Mouse (Mus musculus) layer of hippocampus, adult 11-12 months (tissue): ENCODE results near the gene Sfxn1.

ENCODE experiments used
- DNase-seq: peaks from one replicate; pipeline ENCODE4 v3.0.0; 2022; ENCODE audit warnings: low spot score

Gene Sfxn1

DNA sequence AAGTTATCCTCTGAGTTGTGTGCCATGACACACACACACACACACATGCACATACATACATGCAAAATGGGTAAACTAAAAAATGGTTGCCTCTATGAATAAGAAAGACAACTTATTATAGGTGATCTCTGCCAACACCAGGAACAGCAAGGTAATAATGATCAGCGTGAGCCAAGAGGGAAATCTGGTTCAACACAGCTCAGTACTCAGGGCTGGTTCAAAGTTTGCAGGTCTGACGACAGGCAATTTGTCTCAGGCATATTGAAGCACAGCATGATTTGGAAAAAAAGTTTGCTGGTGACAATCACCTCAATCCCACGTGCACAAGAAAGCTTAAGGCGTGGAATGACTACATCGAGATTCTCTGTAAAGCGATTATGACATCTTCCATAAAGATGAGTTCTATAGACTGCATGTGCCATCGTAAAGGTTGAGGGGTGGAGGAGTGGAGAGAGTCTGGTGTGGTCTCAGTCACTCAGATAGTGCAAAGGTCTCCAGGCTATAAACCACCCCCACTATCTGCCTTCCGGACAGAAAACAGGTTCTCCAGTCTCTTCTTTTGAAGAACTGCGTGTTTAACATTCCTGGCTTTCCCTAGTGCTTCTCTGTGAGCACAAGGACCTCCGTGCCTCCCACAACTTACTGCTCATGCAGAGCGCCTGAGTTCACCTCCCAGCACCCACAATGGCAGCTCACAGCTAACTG lies 6.0 kb downstream of the Sfxn1 start:
- no peak for DNase-seq

DNA sequence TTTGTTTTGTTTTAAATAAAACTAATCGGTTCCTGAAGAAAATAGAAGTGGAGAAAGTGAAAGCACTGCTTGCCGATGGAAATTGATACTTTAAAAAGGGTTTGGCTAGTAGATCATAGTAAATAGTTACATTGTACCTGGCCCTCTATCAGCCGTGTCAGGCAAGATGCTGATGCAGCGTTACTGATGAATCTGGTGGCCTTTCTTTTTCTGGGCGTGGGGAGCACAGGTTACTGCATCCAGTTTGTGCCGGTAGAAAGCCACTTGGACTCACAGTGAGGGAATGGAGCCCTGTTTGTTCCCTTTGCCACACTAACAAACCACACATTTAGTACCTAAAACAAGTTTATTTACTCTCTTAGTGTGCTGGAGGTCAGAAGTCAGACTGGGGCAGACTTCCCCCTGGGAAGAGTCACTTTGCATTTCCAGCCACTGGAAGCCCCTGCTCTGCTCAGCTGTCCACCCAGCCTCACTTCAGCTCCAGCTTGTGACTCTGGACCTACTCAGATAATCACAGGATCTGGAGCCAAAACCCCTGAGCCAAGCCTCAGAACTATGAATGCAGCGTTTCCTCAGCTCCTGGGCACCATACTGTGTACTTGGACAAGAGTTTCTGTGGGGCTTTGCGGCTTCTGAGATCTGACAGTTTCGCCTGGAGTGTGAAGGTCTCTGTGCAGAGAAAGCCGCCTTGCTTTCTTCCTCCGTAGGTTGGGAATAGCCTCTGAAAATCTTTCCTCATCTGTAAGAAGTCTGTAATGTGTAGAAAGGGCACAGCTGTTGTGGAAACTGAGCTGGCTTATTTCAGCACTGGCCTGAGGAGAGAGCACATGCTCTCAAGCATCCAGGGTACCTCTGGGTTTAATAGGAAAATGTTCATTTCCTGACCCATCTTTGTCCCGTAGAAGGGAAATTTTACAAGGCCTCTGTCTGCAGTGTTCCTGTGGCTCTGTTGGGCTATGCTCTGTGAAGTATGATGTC lies 8.4 kb downstream of the Sfxn1 start:
- no peak for DNase-seq

DNA sequence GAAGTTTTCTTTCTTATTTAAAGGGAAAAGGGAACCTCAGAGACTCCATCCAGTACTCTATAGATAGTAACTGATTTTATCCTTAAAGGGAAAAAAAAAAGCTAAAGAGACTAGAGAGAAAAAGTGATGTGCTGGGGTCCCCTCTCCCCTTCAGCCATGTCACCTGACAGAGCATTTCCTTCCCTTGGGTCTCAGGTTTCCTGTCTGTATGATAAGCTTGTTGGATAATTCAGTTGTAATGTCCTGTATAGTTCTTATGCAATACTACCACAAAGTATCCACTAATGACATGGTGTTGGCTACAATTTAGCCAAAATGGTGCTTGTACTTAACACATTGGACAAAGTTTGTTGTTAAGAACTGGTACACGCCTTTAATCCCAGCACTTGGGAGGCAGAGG lies 9.1 kb downstream of the Sfxn1 start:
- no peak for DNase-seq

DNA sequence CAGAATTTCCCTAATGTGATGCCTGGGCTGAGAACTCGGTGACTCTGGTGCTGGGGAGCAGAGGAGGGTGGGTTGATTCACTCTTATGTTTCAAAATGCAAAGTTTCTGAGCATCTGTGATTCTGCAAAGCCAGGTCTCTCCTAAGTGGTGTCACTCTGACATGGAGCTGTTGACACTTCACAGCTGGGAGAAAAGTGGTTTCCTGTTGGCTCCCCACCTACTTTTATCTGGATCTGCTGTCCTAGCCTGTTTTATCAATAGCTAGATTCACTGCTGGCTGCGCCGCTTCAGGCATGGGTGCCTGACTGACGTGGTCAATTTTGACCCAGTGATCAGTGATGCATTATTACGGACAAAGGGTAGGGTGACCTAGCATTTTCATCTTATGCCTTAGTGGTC lies 11.3 kb downstream of the Sfxn1 start:
- no peak for DNase-seq

DNA sequence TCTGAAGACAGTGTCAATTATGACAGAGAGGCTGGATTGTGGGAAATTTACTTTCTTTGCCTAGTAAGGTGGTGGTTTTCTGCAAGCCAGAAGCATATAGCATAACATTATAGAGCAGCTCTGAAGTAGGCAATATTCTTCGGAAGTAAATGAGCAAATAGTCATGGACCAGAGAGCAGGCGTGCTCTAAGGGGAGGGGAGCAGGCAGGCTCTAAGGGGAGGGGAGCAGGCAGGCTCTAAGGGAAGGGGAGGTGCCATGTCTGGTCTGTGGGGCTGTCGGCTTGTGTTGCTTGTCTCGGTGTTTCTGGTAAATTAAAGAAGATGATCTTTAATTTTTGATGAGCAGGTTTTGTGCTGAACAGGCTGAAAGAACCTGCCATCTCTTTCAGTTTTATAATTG lies 12.5 kb downstream of the Sfxn1 start:
- no peak for DNase-seq

DNA sequence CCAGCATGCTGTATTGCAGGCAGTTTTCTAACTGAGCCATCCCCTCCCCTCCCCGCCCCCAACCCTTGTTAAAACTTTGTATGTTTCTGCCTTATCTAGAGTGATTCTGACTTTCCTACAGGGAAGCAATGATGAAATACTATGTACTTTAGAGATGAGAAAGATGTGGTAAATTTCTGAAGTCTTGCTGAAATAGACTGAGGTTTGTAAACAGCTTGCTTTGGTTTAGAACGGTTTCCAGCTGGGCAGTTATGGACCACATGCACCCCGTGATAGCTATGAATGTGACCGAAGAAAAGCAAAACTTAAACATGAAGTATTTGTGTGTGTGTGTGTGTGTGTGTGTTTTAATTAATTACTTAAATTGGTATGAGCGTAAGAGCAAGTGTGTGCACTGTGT lies 13.2 kb downstream of the Sfxn1 start:
- no peak for DNase-seq

DNA sequence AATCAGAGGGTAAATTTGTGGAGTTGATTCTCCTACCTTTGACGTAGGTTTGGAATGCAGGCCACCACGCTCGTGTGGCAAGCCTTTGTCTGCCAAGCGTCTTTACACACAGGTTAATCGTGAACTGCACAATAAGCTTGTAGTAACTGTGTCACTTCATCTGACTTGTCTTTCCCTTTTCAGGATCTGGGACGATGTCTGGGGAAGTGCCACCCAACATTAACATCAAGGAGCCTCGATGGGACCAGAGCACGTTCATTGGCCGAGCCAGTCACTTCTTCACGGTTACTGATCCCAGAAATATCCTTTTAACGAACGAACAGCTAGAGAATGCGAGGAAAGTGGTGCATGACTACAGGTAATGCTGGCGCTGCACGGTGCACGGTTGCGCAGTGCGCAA lies 13.6 kb downstream of the Sfxn1 start:
- DNase-seq: no peak

DNA sequence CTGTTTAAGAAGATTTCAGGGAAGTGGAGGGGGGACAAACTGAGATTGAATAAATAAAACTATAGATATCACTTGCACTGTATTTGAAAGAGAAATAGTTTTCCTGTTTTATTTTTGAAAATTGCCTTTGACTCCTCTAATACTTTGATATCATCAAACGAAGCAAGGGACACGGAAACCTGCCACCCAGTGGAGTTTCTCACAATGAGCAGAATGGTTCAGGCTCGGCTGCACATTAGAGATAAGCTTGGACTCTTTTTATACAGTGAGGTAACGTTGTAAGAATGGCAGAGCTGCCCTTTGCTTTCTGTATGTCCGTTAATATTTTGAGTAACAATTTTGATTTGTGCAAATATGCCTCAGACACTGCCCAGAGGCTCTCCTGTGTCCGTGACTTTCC lies 20.1 kb downstream of the Sfxn1 start:
- DNase-seq: no peak

DNA sequence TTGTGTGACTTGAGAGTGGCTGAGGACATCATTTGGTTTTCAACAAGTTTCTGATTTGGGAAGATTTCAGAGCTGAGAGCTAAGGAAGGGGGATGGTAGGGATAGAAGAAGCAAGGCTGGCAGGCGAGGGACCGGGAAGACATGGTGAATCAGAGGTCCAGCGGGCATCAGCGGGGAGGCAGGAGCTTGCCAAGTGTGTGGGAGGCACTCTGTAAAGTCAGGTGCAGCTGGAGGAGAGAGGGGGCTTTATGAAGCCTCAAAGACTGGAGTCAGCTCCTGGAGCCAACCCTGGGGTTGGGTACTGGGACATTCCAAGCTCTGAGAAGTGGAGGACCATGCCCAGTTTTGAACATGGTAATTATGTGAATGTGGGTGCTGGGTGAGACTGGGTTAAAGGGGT lies 22.7 kb downstream of the Sfxn1 start:
- no peak for DNase-seq

DNA sequence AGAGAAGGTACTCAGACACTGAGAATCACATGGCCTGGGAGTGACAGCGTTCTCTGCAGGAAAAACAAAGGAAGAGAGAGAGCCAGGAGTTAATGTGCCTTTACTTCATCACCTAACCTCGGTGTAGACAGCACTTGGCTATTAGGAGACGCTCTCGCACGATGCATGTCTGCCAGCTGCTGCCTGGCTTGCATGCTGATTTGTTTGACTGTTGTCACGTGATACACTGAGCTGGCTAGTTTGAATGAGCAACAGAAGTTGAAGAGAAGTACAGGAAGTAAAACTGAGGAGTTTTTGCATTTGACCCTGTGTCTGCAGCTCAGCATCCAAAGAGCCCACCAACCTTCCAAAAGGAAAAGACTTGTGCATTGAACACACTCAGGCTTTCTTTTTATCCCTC lies 23.3 kb downstream of the Sfxn1 start:
- DNase-seq: no peak

DNA sequence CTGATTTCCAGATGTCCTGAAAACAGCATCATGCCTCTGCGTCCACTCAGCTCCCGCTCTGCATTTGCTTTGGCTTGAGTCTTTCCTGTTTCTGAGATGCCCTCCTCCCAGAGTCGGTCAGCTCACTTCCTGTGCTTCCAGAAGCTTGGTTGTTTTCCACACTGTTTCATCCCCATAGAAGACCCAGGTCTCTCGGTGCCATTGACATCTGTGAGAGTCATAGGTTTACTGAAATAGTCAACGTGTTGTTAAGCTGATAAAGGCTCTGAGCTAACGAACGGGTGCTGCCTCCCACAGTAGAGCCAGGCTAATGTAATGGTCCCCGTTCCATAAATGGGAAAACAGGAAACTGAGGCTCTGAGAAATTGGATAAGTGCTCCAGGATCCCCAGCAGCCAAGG lies 24.1 kb downstream of the Sfxn1 start:
- no peak for DNase-seq

DNA sequence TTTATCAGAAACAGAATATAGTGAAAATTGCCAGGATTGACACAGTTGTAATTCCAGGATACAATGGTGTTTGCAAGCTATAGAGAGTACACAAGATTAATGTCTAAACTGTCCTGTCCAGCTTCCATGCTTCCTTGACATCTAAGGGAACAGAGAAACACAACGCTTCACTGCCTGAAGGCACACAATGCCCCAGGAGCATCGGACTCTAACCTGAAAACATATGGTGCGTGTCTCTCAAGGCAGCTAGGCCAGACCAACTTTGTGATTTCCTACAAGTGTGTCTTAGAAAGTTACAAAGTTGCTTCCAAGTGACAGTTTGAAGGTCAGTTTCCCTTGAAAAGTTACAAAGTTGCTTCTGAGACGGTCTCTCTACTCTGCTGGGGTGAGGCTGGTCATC lies 25.6 kb downstream of the Sfxn1 start:
- DNase-seq: no peak

DNA sequence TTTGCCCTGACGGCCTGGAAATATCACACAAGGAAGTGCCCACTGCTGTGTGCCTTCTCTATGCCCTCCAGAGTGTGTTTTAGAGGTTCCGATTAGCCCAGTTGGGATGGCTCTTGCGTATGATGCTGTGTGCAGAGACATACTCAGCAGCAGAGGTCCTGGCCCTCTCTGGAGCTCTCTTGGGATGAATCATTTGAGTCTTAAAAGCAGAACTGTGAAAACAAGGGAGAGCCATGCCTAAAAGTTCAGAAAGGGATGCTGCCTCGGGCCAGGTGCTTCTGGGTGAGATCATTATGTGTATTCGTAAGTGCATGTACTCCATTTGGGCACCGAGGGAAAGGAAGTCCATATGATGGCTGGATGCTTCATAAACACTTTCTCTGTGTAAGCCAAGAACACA lies 26.1 kb downstream of the Sfxn1 start:
- DNase-seq: no peak

DNA sequence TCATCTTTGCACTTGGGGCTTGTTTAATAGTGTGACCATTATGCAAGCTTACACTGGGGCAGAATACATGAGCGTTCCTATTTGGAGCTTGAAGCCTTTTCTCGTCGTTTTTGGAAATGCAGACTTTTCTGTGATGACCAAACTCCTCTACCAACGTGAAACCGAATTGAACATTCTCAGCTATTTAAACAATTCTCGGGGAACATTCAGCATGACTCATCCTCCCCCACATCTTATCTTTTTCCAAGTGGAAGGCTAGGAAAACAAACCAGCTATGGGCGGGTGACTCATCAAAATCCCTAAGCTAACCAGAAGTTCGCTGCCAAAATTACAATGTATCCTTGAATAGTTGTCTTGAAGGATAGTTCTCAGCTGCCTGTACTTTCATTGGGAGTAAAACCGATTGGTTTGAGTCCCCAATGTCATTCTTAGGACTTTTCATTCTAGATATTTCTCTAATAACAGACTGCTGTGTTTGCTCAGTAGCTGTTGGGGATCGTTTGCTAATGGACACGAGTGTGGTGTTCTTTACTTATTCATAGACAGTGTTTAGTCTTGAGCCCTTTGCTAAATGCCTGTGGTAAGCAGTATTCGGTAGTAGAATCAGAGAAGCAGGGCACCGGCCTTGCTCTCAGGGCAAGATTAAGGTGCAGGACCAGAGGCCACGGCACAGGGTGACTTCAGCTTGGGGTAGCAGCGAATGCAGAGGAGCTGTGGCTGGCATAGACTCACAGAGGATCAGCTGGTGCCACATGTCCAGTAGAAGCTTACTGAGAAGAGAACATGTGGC lies 29.6 kb downstream of the Sfxn1 start:
- DNase-seq: peak; percentile 68

DNA sequence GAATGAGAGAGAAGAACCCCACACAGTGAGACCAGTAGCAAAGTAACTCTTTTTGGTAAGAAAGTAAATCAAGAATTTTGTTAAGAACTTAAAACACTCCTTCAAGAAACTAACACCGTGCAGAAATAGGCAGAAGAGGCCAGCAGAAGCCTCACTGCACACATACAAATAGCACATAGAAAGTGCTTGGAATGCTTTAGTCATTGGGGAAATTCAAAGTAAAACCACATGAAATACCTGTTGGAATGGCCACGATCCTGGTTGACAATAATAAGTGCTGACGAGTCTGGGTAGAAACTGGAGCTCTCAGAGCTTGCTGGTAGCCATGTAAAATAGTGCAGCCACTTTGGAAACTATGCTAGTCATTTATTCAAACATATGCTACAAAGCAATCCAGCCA lies 30.4 kb downstream of the Sfxn1 start:
- DNase-seq: no peak

DNA sequence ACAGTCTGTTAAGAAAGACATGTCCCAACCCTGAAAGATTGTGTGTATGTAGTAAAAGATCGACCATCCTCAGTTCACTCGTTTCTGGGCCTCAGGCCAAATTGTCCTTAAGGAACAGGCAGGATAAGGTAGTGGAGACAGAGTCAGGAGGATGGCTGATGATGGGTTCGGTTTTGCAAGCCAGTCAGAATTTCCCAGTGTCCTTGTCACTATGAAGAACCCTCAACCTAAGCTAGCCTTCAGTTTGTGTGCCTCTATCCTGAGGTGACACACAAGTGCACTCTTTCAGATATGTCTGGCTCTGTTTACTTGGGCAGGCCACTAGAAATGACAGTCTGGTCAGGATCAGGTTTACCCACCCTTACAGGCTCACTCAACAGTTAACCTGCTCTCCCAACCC lies 31.6 kb downstream of the Sfxn1 start:
- no peak for DNase-seq

DNA sequence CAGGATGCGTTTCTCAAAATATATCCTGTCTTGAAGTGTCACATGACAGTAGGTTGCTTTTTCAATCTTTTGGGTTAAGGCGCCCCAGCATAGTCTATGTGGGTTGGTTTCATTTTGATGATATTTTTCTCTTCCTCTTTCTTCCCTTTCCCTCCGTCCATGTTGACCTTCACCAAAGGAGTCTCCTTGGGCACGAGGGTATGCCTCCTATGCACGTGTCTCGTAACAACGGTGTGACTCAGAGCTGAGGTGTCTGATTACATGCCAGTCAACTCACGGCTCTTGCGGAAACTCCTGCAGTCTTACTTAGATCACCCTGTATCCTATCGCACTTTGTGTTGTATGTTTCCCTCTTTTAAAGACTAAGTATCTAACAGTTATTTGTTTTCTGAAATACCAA lies 32.2 kb downstream of the Sfxn1 start:
- no peak for DNase-seq

DNA sequence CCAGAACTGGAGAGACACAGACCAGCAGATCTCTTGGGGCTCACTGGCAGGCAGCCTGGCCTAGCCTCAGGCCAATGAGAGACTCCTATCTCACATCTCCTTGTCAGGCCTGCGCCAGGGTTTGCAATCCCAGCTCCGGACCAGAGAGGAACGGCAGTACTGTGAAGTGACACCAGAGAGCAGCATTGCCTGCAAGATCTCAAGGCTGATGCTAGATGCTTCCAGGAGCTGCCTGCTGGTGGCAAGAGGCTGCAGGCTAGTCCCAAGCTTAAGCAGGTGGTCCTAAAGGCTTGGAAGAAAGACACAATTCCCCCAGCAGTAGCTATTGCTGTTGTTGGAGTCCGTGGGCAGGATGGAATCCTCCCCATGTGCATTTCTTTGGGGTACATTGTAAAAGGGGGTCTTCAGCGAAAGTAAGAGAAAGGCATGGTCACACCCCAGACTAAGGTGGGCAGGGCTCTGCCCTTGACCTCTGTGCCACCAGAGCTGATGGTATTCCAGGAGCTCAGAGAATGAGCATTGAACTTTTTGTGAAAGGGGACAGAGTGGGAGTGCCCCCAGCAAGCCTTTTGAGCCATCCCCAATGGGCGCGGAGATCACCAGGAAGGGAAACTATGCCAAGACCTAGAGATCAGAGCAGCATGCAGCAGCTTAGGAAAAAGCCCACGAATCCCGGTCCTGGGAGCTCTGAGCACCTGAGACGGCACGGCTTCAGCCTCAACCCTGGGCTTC lies 42.3 kb downstream of the Sfxn1 start:
- peak; percentile 89 for DNase-seq

DNA sequence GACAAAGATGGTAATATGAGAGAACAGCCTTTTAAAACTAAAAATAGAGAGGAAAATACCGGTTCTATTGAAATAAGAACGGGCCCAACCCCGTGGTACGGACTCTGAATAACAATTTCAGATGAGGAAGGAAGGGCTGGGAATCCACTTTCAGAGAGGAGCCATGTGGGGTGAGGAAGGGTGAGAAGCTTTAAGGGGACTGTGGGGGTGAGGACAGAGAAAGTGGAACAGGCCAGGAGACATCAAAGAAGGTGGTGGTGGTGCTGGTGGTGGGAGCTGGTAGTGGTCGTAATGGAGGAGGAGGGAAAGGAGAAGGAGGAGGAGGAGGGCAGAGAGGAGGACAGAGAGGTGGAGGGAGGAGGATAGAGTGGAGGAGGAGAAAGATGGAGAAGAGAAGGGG lies 43.3 kb downstream of the Sfxn1 start:
- DNase-seq: no peak

DNA sequence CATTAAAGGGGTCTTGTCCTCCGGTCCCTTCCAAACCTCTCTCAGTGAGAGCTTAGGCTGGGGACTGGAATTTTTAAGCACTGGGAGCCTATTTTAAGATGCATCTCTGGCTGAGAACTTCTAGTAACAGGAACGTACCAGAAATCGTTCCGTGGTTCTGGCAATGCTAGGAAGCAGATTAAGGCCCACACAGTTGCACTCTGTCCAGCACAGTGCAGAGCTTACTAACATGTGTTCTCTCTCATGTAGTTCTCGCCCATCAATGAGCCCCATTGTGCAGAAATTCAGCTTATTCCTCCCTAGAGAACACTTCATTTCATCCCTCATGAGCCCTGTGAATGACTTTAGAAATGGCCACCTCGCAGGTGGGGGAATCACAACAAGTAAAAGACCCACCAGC lies 44.1 kb downstream of the Sfxn1 start:
- DNase-seq: no peak

DNA sequence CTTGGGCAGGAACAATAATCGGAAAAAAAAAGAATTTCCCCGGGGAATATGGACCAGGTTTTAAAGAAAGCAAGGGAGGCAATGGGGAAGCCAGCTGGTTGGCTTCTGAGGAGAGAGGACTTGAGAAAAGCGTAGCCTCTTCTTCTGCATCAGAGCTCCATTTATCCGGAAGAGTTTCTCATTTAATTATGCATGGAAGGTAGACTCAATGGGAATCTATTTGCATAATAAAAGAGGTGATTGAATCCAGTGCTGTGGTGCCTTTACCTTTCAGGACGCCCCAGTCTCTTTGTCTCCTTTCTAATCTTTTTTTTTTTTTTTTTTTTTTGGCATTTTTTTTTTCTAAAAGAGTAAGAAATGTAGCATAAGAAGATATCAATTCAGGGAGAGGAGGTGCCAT lies 46.7 kb downstream of the Sfxn1 start:
- no peak for DNase-seq
